Mouse (Mus musculus): ENCODE results near the gene Bend4. TPM values are rescaled to one million over a fixed set of nuclear protein-coding genes. Genes with fewer than 3 reads are reported as not detected.

Gene Bend4
- polyA plus RNA-seq, 1 experiment from 2014 or later: 5.5 TPM

DNA sequence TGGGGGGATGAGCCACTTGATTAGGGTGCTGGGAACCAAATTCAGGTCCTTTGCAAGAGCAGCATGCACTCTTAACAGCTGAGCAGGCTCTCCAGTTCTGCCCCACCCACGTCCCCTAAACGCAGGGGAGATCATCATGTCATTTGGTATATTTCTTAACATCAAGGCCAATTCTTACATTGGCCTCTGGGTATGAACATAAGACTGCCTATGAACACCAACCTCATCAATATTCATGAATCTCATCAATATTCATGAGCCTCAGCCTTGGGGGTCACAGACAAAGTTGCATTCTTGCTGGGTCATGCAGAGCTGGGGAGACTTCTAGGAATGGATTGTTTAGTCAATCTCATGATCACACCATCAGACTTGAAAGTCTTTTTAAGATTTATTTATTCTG, 46.4 kb downstream of the Bend4 start:
- Histone ChIP-seq H3K4me2 (ENCODE audit: low read length) (no peak overlapping the region), H3K9ac (ENCODE audit: low read length) (no peak overlapping the region), H3K27me3 (replicated peaks; ENCODE audit: control insufficient read depth, insufficient read depth, low read length) (no peaks in the 10 kb centered on the region), H3K9me3 (replicated peaks; ENCODE audit: control insufficient read depth, low read length) (no peaks in the 10 kb centered on the region), H3K4me3 (ENCODE audit: low read depth, low read length) (no peak overlapping the region), H3K27ac (ENCODE audit: low read depth, low read length) (no peak overlapping the region), H3K36me3 (ENCODE audit: control insufficient read depth, insufficient read depth, low read length) (no peaks in the 10 kb centered on the region), H3K4me1 (ENCODE audit: control insufficient read depth, insufficient read depth, low read length) (no peaks in the 10 kb centered on the region)
- 46% methylated on average over 2 of the region's 2 CpGs for WGBS
- ATAC-seq: peak; percentile 54; the same call in 1 of the 2 replicates
- no peak for DNase-seq (ENCODE audit: low spot score)

DNA sequence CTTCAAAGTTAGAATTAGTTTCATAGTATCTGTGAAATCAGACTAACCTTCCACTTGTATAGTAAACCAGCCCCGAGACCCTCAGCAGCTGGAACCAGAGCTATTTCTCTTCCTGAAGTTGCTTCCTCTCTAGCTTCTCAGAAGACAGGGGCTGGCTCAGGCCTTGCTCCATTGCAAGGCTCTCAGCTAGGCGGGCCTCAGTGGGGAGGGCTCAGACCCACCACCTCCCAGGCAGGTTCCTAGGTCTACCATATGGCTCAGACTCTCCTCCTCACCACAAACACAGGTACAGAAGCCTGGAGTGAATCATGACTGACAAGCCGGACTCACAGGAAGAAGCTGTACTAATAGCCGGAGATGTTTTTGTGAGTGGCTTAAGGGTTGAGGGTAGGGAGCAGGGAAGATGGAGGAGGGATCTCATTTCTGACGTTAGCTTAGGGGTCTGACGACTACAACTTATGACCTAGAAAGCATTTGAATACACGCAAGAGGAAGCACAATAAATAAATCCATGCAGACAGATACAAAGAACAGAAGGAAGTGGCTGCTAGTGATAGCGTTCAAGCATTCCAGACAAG, 51.0 kb downstream of the Bend4 start:
- Histone ChIP-seq H3K27me3 (replicated peaks; ENCODE audit: control insufficient read depth, insufficient read depth, low read length) (no peaks in the 10 kb centered on the region), H3K27ac (ENCODE audit: low read depth, low read length) (no peak overlapping the region), H3K4me1 (ENCODE audit: control insufficient read depth, insufficient read depth, low read length) (no peaks in the 10 kb centered on the region), H3K4me2 (ENCODE audit: low read length) (no peak overlapping the region), H3K4me3 (ENCODE audit: low read depth, low read length) (no peak overlapping the region), H3K9me3 (replicated peaks; ENCODE audit: control insufficient read depth, low read length) (no peaks in the 10 kb centered on the region), H3K36me3 (ENCODE audit: control insufficient read depth, insufficient read depth, low read length) (no peaks in the 10 kb centered on the region), H3K9ac (ENCODE audit: low read length) (no peak overlapping the region)
- 89% methylated on average over 8 of the region's 8 CpGs for WGBS
- no peak for ATAC-seq
- DNase-seq (ENCODE audit: low spot score): no peak

GRCm38 (mm10) chr5:67362931-67363330, 65.2 kb downstream of the Bend4 start:
- DNase-seq (ENCODE audit: low spot score) (no peak), ATAC-seq (no peak)
- no peak overlapping the region for H3K9ac ChIP-seq (ENCODE audit: low read length)
- no peak overlapping the region for H3K4me2 ChIP-seq (ENCODE audit: low read length)
- H3K27me3 ChIP-seq (replicated peaks; ENCODE audit: control insufficient read depth, insufficient read depth, low read length): no peaks in the 10 kb centered on the region
- H3K4me1 ChIP-seq (ENCODE audit: control insufficient read depth, insufficient read depth, low read length): no peaks in the 10 kb centered on the region
- H3K4me3 ChIP-seq (ENCODE audit: low read depth, low read length): no peak overlapping the region
- no peaks in the 10 kb centered on the region for H3K9me3 ChIP-seq (replicated peaks; ENCODE audit: control insufficient read depth, low read length)
- 80% methylated on average over 2 of the region's 2 CpGs for WGBS
- H3K36me3 ChIP-seq (ENCODE audit: control insufficient read depth, insufficient read depth, low read length): no peaks in the 10 kb centered on the region
- no peak overlapping the region for H3K27ac ChIP-seq (ENCODE audit: low read depth, low read length)

DNA sequence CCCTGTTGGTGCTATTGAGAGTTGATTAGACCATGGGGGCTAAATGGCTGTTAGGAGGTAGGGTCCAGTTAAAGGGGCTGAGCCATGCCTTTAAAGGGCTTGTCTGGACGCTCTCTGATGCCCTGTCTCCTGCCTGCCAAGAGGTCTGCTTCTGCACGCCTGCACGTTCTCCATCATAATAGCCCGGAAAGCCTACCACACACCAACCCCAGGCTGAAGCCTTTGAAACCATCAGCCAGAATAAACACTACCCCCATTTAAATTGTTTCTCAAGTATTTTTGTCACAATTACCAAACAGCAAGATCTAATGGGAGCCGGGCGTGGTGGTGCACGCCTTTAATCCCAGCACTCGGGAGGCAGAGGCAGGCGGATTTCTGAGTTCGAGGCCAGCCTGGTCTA, 65.8 kb downstream of the Bend4 start:
- DNase-seq (ENCODE audit: low spot score) (no peak), ATAC-seq (no peak)
- Histone ChIP-seq H3K27ac (ENCODE audit: low read depth, low read length) (no peak overlapping the region), H3K9ac (ENCODE audit: low read length) (no peak overlapping the region), H3K4me3 (ENCODE audit: low read depth, low read length) (no peak overlapping the region), H3K36me3 (ENCODE audit: control insufficient read depth, insufficient read depth, low read length) (no peaks in the 10 kb centered on the region), H3K9me3 (replicated peaks; ENCODE audit: control insufficient read depth, low read length) (no peaks in the 10 kb centered on the region), H3K4me1 (ENCODE audit: control insufficient read depth, insufficient read depth, low read length) (no peaks in the 10 kb centered on the region), H3K27me3 (replicated peaks; ENCODE audit: control insufficient read depth, insufficient read depth, low read length) (no peaks in the 10 kb centered on the region), H3K4me2 (ENCODE audit: low read length) (no peak overlapping the region)
- WGBS: 92% methylated on average over 10 of the region's 10 CpGs

- Histone ChIP-seq H3K36me3 (ENCODE audit: control insufficient read depth, insufficient read depth, low read length) (peaks cover 61% of the 10 kb centered on the region), H3K9me3 (replicated peaks; ENCODE audit: control insufficient read depth, low read length) (no peaks in the 10 kb centered on the region), H3K27me3 (replicated peaks; ENCODE audit: control insufficient read depth, insufficient read depth, low read length) (no peaks in the 10 kb centered on the region), H3K9ac (ENCODE audit: low read length) (no peak overlapping the region), H3K4me1 (ENCODE audit: control insufficient read depth, insufficient read depth, low read length) (no peaks in the 10 kb centered on the region), H3K4me2 (ENCODE audit: low read length) (no peak overlapping the region), H3K27ac (ENCODE audit: low read depth, low read length) (no peak overlapping the region), H3K4me3 (ENCODE audit: low read depth, low read length) (no peak overlapping the region)
- ATAC-seq (no peak), DNase-seq (ENCODE audit: low spot score) (peak; percentile 1)
- 72% methylated on average over 10 of the region's 10 CpGs for WGBS
These were observed 79.2 kb downstream of the Bend4 start for GRCm38 (mm10) chr5:67348949-67349348.

DNA sequence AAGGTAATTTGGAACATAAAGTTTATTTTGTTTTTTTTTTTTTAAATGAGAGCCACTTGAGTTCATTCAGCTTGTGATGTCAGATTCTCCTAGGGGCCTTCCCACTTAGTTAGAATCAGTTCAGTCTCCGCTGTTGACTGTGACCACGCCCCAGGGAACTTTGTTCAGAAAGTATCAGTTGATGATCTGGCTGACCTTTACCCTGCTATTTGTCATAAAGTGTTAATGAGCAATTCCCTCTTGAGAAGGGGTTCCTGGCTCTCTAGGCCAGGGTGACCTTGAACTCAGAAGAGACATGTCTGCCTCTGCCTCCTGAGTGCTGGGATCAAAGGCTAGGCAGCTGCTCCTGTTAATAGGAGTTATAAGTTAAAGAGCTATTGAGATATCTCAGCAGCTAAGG, 81.0 kb downstream of the Bend4 start:
- ATAC-seq: no peak
- H3K9ac ChIP-seq (ENCODE audit: low read length): no peak overlapping the region
- no peak overlapping the region for H3K27ac ChIP-seq (ENCODE audit: low read depth, low read length)
- peaks cover 61% of the 10 kb centered on the region for H3K36me3 ChIP-seq (ENCODE audit: control insufficient read depth, insufficient read depth, low read length)
- no peaks in the 10 kb centered on the region for H3K4me1 ChIP-seq (ENCODE audit: control insufficient read depth, insufficient read depth, low read length)
- no peak overlapping the region for H3K4me3 ChIP-seq (ENCODE audit: low read depth, low read length)
- no peak for DNase-seq (ENCODE audit: low spot score)
- no peaks in the 10 kb centered on the region for H3K9me3 ChIP-seq (replicated peaks; ENCODE audit: control insufficient read depth, low read length)
- no peaks in the 10 kb centered on the region for H3K27me3 ChIP-seq (replicated peaks; ENCODE audit: control insufficient read depth, insufficient read depth, low read length)
- H3K4me2 ChIP-seq (ENCODE audit: low read length): no peak overlapping the region
- 96% methylated on average over 2 of the region's 2 CpGs for WGBS

Other genes starting within 250 kb of the Bend4 start
- 83.2 and 86.7 TPM in 2 replicates for gene Tmem33, start 167.7 kb downstream of the Bend4 start, polyA plus RNA-seq (2014; fragmentation: Nextera tagmentation; extraction: Ambion mirVana)
- gene Slc30a9, start 121.4 kb downstream of the Bend4 start, polyA plus RNA-seq (2014; fragmentation: Nextera tagmentation; extraction: Ambion mirVana): 160 and 166 TPM in 2 replicates
- gene Shisa3, start 179.6 kb upstream of the Bend4 start, polyA plus RNA-seq (2014; fragmentation: Nextera tagmentation; extraction: Ambion mirVana): 0.04 and 0.80 TPM in 2 replicates

Measured in forebrain, embryonic 14.5 days (tissue).